Mouse (Mus musculus) hindbrain, embryonic 16.5 days (tissue): ENCODE results near the gene Gm49369. TPM values are rescaled to one million over a fixed set of nuclear protein-coding genes. Genes with fewer than 3 reads are reported as not detected.

Source experiments
- polyA plus RNA-seq: library from polyadenylated mRNA; unstranded; fragments of >200 nt; fragmentation: Nextera tagmentation; extraction: Ambion mirVana; gene quantifications from 2 replicates; pipeline ENCODE4 v1.2.1, GENCODE M21; 2015

The Gm49369 gene
- polyA plus RNA-seq, 1 experiment from 2014 or later = 6.4 TPM

Other genes starting within 250 kb of the Gm49369 start
- 0.24 TPM in 2 replicates for gene Gm39115, start 246.6 kb downstream of the Gm49369 start, polyA plus RNA-seq
- not detected in 2 replicates for gene Gm45337, start 238.1 kb downstream of the Gm49369 start, polyA plus RNA-seq
- gene Gm29735, start 225.6 kb downstream of the Gm49369 start, polyA plus RNA-seq = not detected in 2 replicates
- gene Gm4553, start 216.9 kb downstream of the Gm49369 start, polyA plus RNA-seq = not detected in 2 replicates
- gene Krtap5-2, start 206.7 kb downstream of the Gm49369 start, polyA plus RNA-seq = not detected in 2 replicates
- gene Gm10153, start 192.3 kb downstream of the Gm49369 start, polyA plus RNA-seq = not detected in 2 replicates
- gene Krtap5-3, start 181.3 kb downstream of the Gm49369 start, polyA plus RNA-seq = not detected in 2 replicates
- not detected in 2 replicates for gene Gm7579, start 170.8 kb downstream of the Gm49369 start, polyA plus RNA-seq
- gene Krtap5-5, start 152.7 kb downstream of the Gm49369 start, polyA plus RNA-seq = not detected in 2 replicates
- not detected in 2 replicates for gene Gm40460, start 141.6 kb downstream of the Gm49369 start, polyA plus RNA-seq
- gene Gm2431, start 124.3 kb downstream of the Gm49369 start, polyA plus RNA-seq = not detected in 2 replicates
- gene Gm4559, start 108.3 kb downstream of the Gm49369 start, polyA plus RNA-seq = not detected in 2 replicates
- gene Krtap5-1, start 85.5 kb downstream of the Gm49369 start, polyA plus RNA-seq = not detected in 2 replicates
- gene Krtap5-4, start 79.1 kb downstream of the Gm49369 start, polyA plus RNA-seq = not detected in 2 replicates
- 13.3 and 14.9 TPM in 2 replicates for gene Ifitm10, start 8.9 kb downstream of the Gm49369 start, polyA plus RNA-seq
- gene Ctsd, start 5.4 kb upstream of the Gm49369 start, polyA plus RNA-seq = 356 and 378 TPM in 2 replicates
- gene Syt8, start 52.2 kb upstream of the Gm49369 start, polyA plus RNA-seq = not detected in 2 replicates
- gene Tnni2, start 59.1 kb upstream of the Gm49369 start, polyA plus RNA-seq = 2.0 and 22.5 TPM in 2 replicates
- 5.5 and 6.0 TPM in 2 replicates for gene Lsp1, start 78.1 kb upstream of the Gm49369 start, polyA plus RNA-seq
- 3.1 and 25.7 TPM in 2 replicates for gene Tnnt3, start 116.2 kb upstream of the Gm49369 start, polyA plus RNA-seq
- gene Mrpl23, start 150.0 kb upstream of the Gm49369 start, polyA plus RNA-seq = 22.3 and 26.2 TPM in 2 replicates